Mouse (Mus musculus): ENCODE data around the gene Vmn1r223. TPM values are rescaled to one million over a fixed set of nuclear protein-coding genes. Genes with fewer than 3 reads are reported as not detected.
"Not testable (repeated sequence)": the region's sequence is repeated elsewhere in the genome, so short reads cannot be mapped to it uniquely, and the experiment has no call there.

Gene Vmn1r223
- not detected for polyA plus RNA-seq (2012; fragmentation: generic; extraction: Trizol)

DNA sequence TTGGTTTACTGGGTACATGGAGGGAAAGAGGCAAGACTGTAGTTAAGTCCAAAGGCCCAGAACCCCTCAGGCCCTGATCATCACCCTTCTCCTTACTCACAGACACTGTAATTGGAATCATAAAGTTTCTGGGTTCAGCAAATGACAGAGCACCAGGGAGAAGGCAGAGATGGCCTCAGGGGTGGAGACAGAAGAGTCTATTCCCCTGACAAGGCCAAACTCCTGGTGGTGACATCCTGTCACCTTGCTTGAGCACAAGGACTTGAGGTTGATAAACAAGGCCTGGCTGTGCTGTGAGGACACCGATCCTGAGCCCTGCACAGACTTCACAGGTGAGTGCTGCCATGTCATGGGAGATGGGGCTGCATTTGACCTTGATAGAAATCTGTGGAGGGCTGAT is at the start of gene Vmn1r223:
Gene Vmn1r223 (plus strand): TSS at position 301 of the 400 bp plus-strand sequence.
- H3K36me3 ChIP-seq (ENCODE audit: control insufficient read depth, insufficient read depth); H3K4me3 ChIP-seq; H3K79me2 ChIP-seq (ENCODE audit: control insufficient read depth, insufficient read depth); H3K4me2 ChIP-seq (ENCODE audit: low read depth); H3K27me3 ChIP-seq (ENCODE audit: control insufficient read depth, insufficient read depth, insufficient read length); H3ac ChIP-seq (ENCODE audit: control insufficient read depth, insufficient read length): not testable (repeated sequence)

DNA sequence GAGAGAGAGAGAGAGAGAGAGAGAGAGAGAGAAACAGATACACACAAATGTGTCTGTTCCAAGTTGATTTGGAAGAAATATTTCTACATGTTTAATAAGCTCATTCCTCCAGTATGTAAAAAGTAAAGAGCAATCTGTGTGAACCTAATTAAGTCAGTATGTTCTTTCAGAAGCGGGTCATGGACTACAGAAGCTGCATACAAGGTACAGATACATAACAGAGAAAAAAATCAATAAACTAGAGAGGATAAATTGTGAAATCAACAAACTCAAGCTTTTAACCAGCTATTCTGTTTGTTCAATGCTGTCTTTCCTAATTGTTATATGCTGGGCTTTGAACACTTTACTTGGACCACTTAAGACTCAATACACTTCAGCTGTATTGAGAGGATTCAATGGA is 43.0 kb upstream of the Vmn1r223 start:
- H3K27me3 ChIP-seq (ENCODE audit: control insufficient read depth, insufficient read depth, insufficient read length); H3K36me3 ChIP-seq (ENCODE audit: control insufficient read depth, insufficient read depth); H3ac ChIP-seq (ENCODE audit: control insufficient read depth, insufficient read length); H3K4me2 ChIP-seq (ENCODE audit: low read depth); H3K4me3 ChIP-seq; H3K79me2 ChIP-seq (ENCODE audit: control insufficient read depth, insufficient read depth): not testable (repeated sequence)

DNA sequence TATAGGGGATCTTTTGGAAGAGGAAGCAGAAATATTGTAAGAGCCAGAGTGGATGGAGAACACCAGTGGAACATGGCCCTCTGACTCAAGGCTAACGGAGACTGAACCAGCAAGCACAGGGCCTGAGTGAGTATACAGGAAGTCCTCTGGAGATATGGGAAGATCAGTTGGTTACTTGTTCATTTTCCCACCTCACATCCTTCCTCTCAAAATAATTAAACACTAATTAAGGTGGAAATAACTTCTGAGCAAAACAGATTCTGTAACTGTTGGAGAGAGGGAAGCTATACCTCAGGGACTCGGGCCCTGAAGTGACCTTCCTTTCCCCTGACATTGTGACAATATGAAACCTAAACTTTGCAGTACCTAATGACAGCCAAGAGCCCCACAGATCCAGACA is 33.1 kb upstream of the Vmn1r223 start, which contains the start of gene Vmn1r221:
Gene Vmn1r221 (plus strand): TSS at position 301 of the 400 bp plus-strand sequence.
- not testable (repeated sequence) for H3K36me3 ChIP-seq (ENCODE audit: control insufficient read depth, insufficient read depth); H3K27me3 ChIP-seq (ENCODE audit: control insufficient read depth, insufficient read depth, insufficient read length); H3ac ChIP-seq (ENCODE audit: control insufficient read depth, insufficient read length); H3K4me2 ChIP-seq (ENCODE audit: low read depth); H3K79me2 ChIP-seq (ENCODE audit: control insufficient read depth, insufficient read depth); H3K4me3 ChIP-seq

DNA sequence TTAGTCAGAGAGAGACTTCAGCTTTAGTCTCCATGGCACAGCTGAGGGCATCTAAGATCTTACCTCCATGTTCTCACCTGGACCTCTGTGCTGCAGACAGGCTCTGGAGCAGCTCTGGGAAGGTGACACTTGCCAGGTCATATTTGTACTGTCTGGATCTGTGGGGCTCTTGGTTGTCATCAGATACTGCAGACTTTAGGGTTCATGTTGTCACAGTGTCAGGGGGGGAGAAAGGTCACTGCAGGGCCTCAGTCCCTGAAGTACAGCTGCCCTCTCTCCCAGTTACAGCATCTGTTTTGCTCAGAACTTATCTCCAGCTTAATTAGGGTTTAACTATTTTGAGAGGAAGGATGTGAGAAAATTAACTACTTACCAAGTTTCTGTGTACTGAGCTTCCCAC is 11.1 kb upstream of the Vmn1r223 start, which contains the start of gene Vmn1r222:
Gene Vmn1r222 (minus strand): TSS at position 101 of the 400 bp plus-strand sequence.
- H3K27me3 ChIP-seq (ENCODE audit: control insufficient read depth, insufficient read depth, insufficient read length); H3K36me3 ChIP-seq (ENCODE audit: control insufficient read depth, insufficient read depth); H3ac ChIP-seq (ENCODE audit: control insufficient read depth, insufficient read length); H3K4me2 ChIP-seq (ENCODE audit: low read depth); H3K79me2 ChIP-seq (ENCODE audit: control insufficient read depth, insufficient read depth); H3K4me3 ChIP-seq: not testable (repeated sequence)

DNA sequence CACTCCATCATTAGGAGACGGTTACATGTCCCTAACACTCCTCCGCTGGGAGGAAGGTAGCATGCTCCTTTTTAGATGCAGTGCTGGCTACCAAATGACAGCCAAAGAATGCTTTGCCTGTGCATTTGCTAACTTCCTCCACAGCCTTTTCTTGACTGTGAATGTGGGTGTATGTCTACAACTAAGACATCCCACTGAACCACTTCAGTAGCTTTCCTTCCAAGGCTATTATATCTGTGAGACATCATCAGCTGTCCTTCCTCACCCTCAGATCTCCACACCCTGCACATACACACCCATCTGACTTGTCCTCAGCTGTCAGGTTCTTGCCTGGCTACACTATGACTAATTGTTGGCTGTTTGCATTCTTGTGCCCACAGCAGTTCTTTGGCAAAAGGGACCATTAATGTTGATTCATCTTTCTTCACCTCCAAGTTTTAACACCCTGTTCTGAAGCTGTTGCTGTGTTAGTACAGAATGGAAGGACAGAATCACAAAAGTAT is 11.7 kb downstream of the Vmn1r223 start:
- Histone ChIP-seq H3K4me3 (no peak overlapping the region), H3K36me3 (ENCODE audit: control insufficient read depth, insufficient read depth) (no peaks in the 10 kb centered on the region)

DNA sequence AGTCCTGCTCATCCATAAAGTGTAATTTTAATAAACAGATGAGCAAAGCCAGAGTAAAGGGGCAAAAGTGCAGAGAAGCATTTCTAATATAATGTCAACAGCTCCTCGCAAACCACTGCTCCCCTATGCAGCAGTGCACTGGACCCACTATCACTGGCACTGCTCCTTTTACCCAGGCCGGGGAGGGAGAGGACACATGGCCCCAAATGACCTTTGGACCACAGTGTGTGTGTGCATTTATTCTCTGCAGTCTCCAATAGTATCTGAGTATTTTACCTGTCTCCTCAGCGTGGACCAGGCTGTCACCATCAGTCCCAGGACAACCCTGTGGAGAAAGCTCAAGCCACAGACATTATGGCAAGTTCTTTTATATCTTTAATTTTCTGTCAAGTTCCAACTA is 21.7 kb downstream of the Vmn1r223 start:
- H3K79me2 ChIP-seq (ENCODE audit: control insufficient read depth, insufficient read depth); H3K36me3 ChIP-seq (ENCODE audit: control insufficient read depth, insufficient read depth); H3K27me3 ChIP-seq (ENCODE audit: control insufficient read depth, insufficient read depth, insufficient read length); H3K4me2 ChIP-seq (ENCODE audit: low read depth); H3ac ChIP-seq (ENCODE audit: control insufficient read depth, insufficient read length); H3K4me3 ChIP-seq: not testable (repeated sequence)

More for the DNA sequence above, 11.7 kb downstream of the Vmn1r223 start:
- H3ac ChIP-seq (ENCODE audit: control insufficient read depth, insufficient read length): no peak overlapping the region
- H3K4me2 ChIP-seq (ENCODE audit: low read depth): no peak overlapping the region
- H3K79me2 ChIP-seq (ENCODE audit: control insufficient read depth, insufficient read depth): no peaks in the 10 kb centered on the region
- no peaks in the 10 kb centered on the region for H3K27me3 ChIP-seq (ENCODE audit: control insufficient read depth, insufficient read depth, insufficient read length)
- TF ChIP-seq TCF3 (IDR thresholded peaks at IDR 0.05; ENCODE audit: insufficient read length, low read depth) (peak; percentile 15), MAX (IDR thresholded peaks at IDR 0.05; ENCODE audit: low read depth) (no peak), REST (IDR thresholded peaks at IDR 0.05; ENCODE audit: insufficient read depth, insufficient read length) (no peak), USF1 (IDR thresholded peaks at IDR 0.05; ENCODE audit: low read depth) (no peak), CEBPB (IDR thresholded peaks at IDR 0.05; ENCODE audit: insufficient read depth, poor library complexity, severe bottlenecking) (no peak), MYOG (IDR thresholded peaks at IDR 0.05; ENCODE audit: control insufficient read depth in 1 of 3, insufficient read depth in 1 of 3, insufficient read length in 2 of 3, low read depth in 2 of 3) (peak in 2 of 3 experiments; percentile 11 to 70), MYOD1 (IDR thresholded peaks at IDR 0.05; ENCODE audit: control insufficient read depth in 1 of 3, insufficient read length in 2 of 3, low read depth in 2 of 3) (peak in 2 of 3 experiments; percentile 33 to 81), SRF (IDR thresholded peaks at IDR 0.05; ENCODE audit: control insufficient read depth, insufficient read length, low read depth) (no peak), POLR2A (IDR thresholded peaks at IDR 0.05; ENCODE audit: insufficient read length, low read depth) (no peak), TCF12 (IDR thresholded peaks at IDR 0.05; ENCODE audit: insufficient read depth, poor library complexity, severe bottlenecking) (peak; percentile 2)

DNA sequence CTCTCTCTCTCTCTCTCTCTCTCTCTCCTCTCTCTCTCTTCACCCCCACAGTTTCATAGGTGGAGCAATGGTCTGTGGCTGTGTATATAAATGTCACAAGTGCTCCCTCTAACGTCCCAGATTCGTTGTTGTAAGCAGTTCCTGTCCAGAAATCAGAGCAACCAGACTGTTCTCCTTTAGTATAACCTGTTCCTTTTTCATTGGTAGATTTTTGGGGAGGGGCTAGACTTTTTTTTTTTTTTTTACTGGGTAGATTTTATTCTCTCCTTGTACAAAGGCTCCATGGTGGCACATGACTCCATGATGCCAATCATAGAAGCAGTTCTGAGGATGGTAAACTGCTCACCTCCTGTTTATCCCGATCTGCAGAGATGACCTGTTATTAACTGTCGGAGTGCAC is 22.2 kb downstream of the Vmn1r223 start:
- not testable (repeated sequence) for H3ac ChIP-seq (ENCODE audit: control insufficient read depth, insufficient read length); H3K4me2 ChIP-seq (ENCODE audit: low read depth); H3K36me3 ChIP-seq (ENCODE audit: control insufficient read depth, insufficient read depth); H3K4me3 ChIP-seq; H3K79me2 ChIP-seq (ENCODE audit: control insufficient read depth, insufficient read depth); H3K27me3 ChIP-seq (ENCODE audit: control insufficient read depth, insufficient read depth, insufficient read length)

All from myocyte (in vitro differentiated cells).